Mouse (Mus musculus) T-cell, adult 2 months (primary cell): ENCODE measurements around the gene C3ar1.

Experiments used
- DNase-seq: peaks from one replicate; pipeline ENCODE4 v3.0.0; 2022; ENCODE audit warnings: low spot score

Gene C3ar1

GRCm38 (mm10) chr6:122825923-122826742, 29.8 kb downstream of the C3ar1 start:
- DNase-seq, result peak; percentile 73

GRCm38 (mm10) chr6:122825166-122825565, 30.8 kb downstream of the C3ar1 start:
- DNase-seq, result no peak

- DNase-seq, result no peak
These were observed 31.9 kb downstream of the C3ar1 start for GRCm38 (mm10) chr6:122824086-122824485.

- DNase-seq, result no peak
These were observed 34.1 kb downstream of the C3ar1 start for GRCm38 (mm10) chr6:122821822-122822221.

GRCm38 (mm10) chr6:122820799-122821650, 34.9 kb downstream of the C3ar1 start:
- DNase-seq, result peak; percentile 86

GRCm38 (mm10) chr6:122820071-122820798, 35.7 kb downstream of the C3ar1 start:
- peak; percentile 7 for DNase-seq

- DNase-seq, result peak; percentile 67
These were observed 36.5 kb downstream of the C3ar1 start, which contains the start of gene Foxj2 for GRCm38 (mm10) chr6:122819306-122820070. TSS of gene Foxj2 (plus strand) at chr6:122819914.

- DNase-seq, result no peak
These were observed 42.3 kb downstream of the C3ar1 start for GRCm38 (mm10) chr6:122813640-122814039.

GRCm38 (mm10) chr6:122812716-122813115, 43.2 kb downstream of the C3ar1 start:
- no peak for DNase-seq

- DNase-seq, result peak; percentile 78
These were observed 44.0 kb downstream of the C3ar1 start for GRCm38 (mm10) chr6:122811771-122812600.

GRCm38 (mm10) chr6:122811280-122811652, 44.7 kb downstream of the C3ar1 start:
- peak; percentile 94 for DNase-seq

- DNase-seq, result peak; percentile 98
These were observed 45.2 kb downstream of the C3ar1 start for GRCm38 (mm10) chr6:122810615-122811279.

- DNase-seq, result peak; percentile 87
These were observed 45.8 kb downstream of the C3ar1 start for GRCm38 (mm10) chr6:122810022-122810614.

- DNase-seq, result peak; percentile 79
These were observed 51.5 kb downstream of the C3ar1 start for GRCm38 (mm10) chr6:122804418-122804817.

- peak; percentile 59 for DNase-seq
These were observed 54.0 kb downstream of the C3ar1 start for GRCm38 (mm10) chr6:122801801-122802514.

GRCm38 (mm10) chr6:122801301-122801800, 54.6 kb downstream of the C3ar1 start, which contains the start of gene Slc2a3:
TSS of gene Slc2a3 (minus strand) at chr6:122801640.
- peak; percentile 42 for DNase-seq

- DNase-seq, result no peak
These were observed 55.2 kb downstream of the C3ar1 start for GRCm38 (mm10) chr6:122800640-122801300.
